Mouse (Mus musculus) cerebellum, postnatal 10 days (tissue): ENCODE data around the gene Lsm7.
A peak's percentile ranks its signal among the peaks of the same experiment; 100 is the strongest.

Experiments
- DNase-seq, 2 experiments: peaks; one replicate each; pipeline ENCODE4 v3.0.0; 2021; ENCODE audit warnings: mixed read lengths in 2 of 2

Lsm7 gene

GRCm38 (mm10) chr10:80874035-80874434, 19.0 kb upstream of the Lsm7 start:
- DNase-seq, result no peak

GRCm38 (mm10) chr10:80871581-80871980, 16.6 kb upstream of the Lsm7 start, which contains the start of gene Tmprss9:
Gene Tmprss9, plus strand, starts transcription at chr10:80871848.
- DNase-seq, result no peak

GRCm38 (mm10) chr10:80870993-80871392, 16.0 kb upstream of the Lsm7 start:
- DNase-seq, result no peak

GRCm38 (mm10) chr10:80864446-80864845, 9.4 kb upstream of the Lsm7 start:
- peak; percentile 75 to 86 for DNase-seq

GRCm38 (mm10) chr10:80862305-80862704, 7.3 kb upstream of the Lsm7 start:
- DNase-seq, result no peak

GRCm38 (mm10) chr10:80858350-80858935, 3.4 kb upstream of the Lsm7 start:
- no peak for DNase-seq

GRCm38 (mm10) chr10:80857848-80858247, 2.8 kb upstream of the Lsm7 start:
- no peak for DNase-seq

- no peak for DNase-seq
Measured at GRCm38 (mm10) chr10:80857386-80857785, 2.4 kb upstream of the Lsm7 start.

GRCm38 (mm10) chr10:80856908-80857307, 1.9 kb upstream of the Lsm7 start:
- DNase-seq, result no peak

GRCm38 (mm10) chr10:80856267-80856666, 1.3 kb upstream of the Lsm7 start:
- DNase-seq, result no peak

GRCm38 (mm10) chr10:80855749-80856073, 702 bp upstream of the Lsm7 start:
- DNase-seq, result peak in 1 of 2 experiments; percentile 56

GRCm38 (mm10) chr10:80848571-80848970, 6.4 kb downstream of the Lsm7 start:
- DNase-seq, result peak in 1 of 2 experiments; percentile 51

GRCm38 (mm10) chr10:80845732-80846131, 9.3 kb downstream of the Lsm7 start:
- no peak for DNase-seq

- DNase-seq, result peak; percentile 86
Measured at GRCm38 (mm10) chr10:80845055-80845693, 9.8 kb downstream of the Lsm7 start.

GRCm38 (mm10) chr10:80843931-80844547, 11.0 kb downstream of the Lsm7 start, which contains the start of gene Lingo3:
Gene Lingo3, minus strand, starts transcription at chr10:80844039.
- DNase-seq, result peak; percentile 82 to 85

- DNase-seq, result peak in 1 of 2 experiments; percentile 39
Measured at GRCm38 (mm10) chr10:80843087-80843930, 11.7 kb downstream of the Lsm7 start.

- DNase-seq, result no peak
Measured at GRCm38 (mm10) chr10:80842334-80842733, 12.7 kb downstream of the Lsm7 start.

- DNase-seq, result no peak
Measured at GRCm38 (mm10) chr10:80841685-80842084, 13.3 kb downstream of the Lsm7 start.

GRCm38 (mm10) chr10:80839848-80840247, 15.2 kb downstream of the Lsm7 start:
- DNase-seq, result no peak

- no peak for DNase-seq
Measured at GRCm38 (mm10) chr10:80838346-80838912, 16.6 kb downstream of the Lsm7 start.

- DNase-seq, result no peak
Measured at GRCm38 (mm10) chr10:80837827-80838226, 17.2 kb downstream of the Lsm7 start.

- DNase-seq, result peak; percentile 85
Measured at GRCm38 (mm10) chr10:80836949-80837379, 18.0 kb downstream of the Lsm7 start.

- DNase-seq, result peak; percentile 60 to 62
Measured at GRCm38 (mm10) chr10:80835617-80836016, 19.4 kb downstream of the Lsm7 start.
